Mouse (Mus musculus) heart, adult 2 months (tissue): ENCODE results near the gene Ostn. TPM values are rescaled to one million over a fixed set of nuclear protein-coding genes. Genes with fewer than 3 reads are reported as not detected.

Experiments
- DNase-seq, 2 experiments: peaks; one replicate each; pipeline ENCODE4 v3.0.0; 2021
- H3K27ac ChIP-seq: fragments of 200-600 bp; 2 replicates; pipeline ENCODE4 v1.8.1; 2022
- H3K27me3 ChIP-seq: fragments of 200-500 bp; 2 replicates; pipeline ENCODE4 v1.6.1; 2012; ENCODE audit warnings: mild to moderate bottlenecking, low read length, inconsistent platforms, mixed read lengths; ENCODE audit not compliant: control insufficient read depth, insufficient read depth
- H3K36me3 ChIP-seq: fragments of 200-500 bp; 2 replicates; pipeline ENCODE4 v1.6.1; 2012; ENCODE audit warnings: low read length, inconsistent platforms; ENCODE audit not compliant: control insufficient read depth, insufficient read depth
- H3K4me1 ChIP-seq: fragments of 200-500 bp; 2 replicates; pipeline ENCODE4 v1.6.1; 2011; ENCODE audit warnings: low read length; ENCODE audit not compliant: control insufficient read depth, insufficient read depth
- H3K4me3 ChIP-seq: fragments of 200-600 bp; 2 replicates; pipeline ENCODE4 v1.8.1; 2022
- H3K79me2 ChIP-seq: fragments of 200-500 bp; replicated peaks from 2 replicates; pipeline ENCODE4 v1.6.1; 2012; ENCODE audit warnings: mild to moderate bottlenecking, inconsistent platforms, low read length, moderate library complexity, mixed read lengths; ENCODE audit not compliant: control insufficient read depth, insufficient read depth
- H3K9ac ChIP-seq: fragments of 200-500 bp; 2 replicates; pipeline ENCODE4 v1.6.1; 2012; ENCODE audit warnings: low read depth, mild to moderate bottlenecking, control low read depth, inconsistent platforms, low read length, mixed read lengths
- CTCF ChIP-seq: fragments of 200-600 bp; IDR thresholded peaks from 2 replicates; pipeline ENCODE4 v1.8.1; 2022; ENCODE audit warnings: antibody characterized with exemption, mild to moderate bottlenecking, moderate library complexity
- EP300 ChIP-seq: fragments of 200-500 bp; IDR thresholded peaks from 2 replicates; pipeline ENCODE4 v1.6.1; 2011; ENCODE audit warnings: low read depth, low read length, control low read depth; ENCODE audit not compliant: insufficient read depth
- POLR2A ChIP-seq: fragments of 200-500 bp; IDR thresholded peaks from 2 replicates; pipeline ENCODE4 v1.6.1; 2011; ENCODE audit warnings: mild to moderate bottlenecking, low read depth, low read length, control low read depth; ENCODE audit not compliant: insufficient read depth
- WGBS: fragments of 180-500 bp; shearing (Covaris S2); methylation state at CpG from one replicate; pipeline ENCODE4 v1.1.7; 2018; 5-methylcytosine and 5-hydroxymethylcytosine counted together
- intact Hi-C: fragments of 180-260 bp; cut with DNase I; formaldehyde crosslinking; loops from one replicate; pipeline ENCODE4 v1.15.1; 2025
- polyA plus RNA-seq: library from polyadenylated mRNA; depleted of rRNA; stranded (reverse); fragments of >200 nt; gene quantifications from 2 replicates; pipeline ENCODE4 v1.2.3, GENCODE M21; 2012
- total RNA-seq, 2 experiments: library from RNA; stranded (reverse); gene quantifications; 2 replicates each; pipeline ENCODE4 v1.2.3; 2021

The Ostn gene
- total and polyA plus RNA-seq, 3 experiments: 0.08 TPM; not detected in 2

GRCm38 (mm10) chr16:27354464-27354863 lies 47.2 kb downstream of the Ostn start:
- intact Hi-C loops: no loop called here
- Histone ChIP-seq H3K27me3 (no peaks in the 10 kb centered on the region), H3K4me1 (no peaks in the 10 kb centered on the region; the same call in 1 of the 2 replicates), H3K4me3 (no peak overlapping the region), H3K79me2 (no peaks in the 10 kb centered on the region), H3K27ac (no peak overlapping the region), H3K9ac (no peak overlapping the region), H3K36me3 (no peaks in the 10 kb centered on the region)
- WGBS: 24% methylated on average over 2 of the region's 2 CpGs
- DNase-seq: no peak
- no peak for TF ChIP-seq CTCF
- TF ChIP-seq POLR2A: no peak

- TF ChIP-seq POLR2A: no peak
- no peak for TF ChIP-seq EP300
- no peak for TF ChIP-seq CTCF
- intact Hi-C loops: no loop called here
- 95% methylated on average over 1 of the region's 1 CpGs for WGBS
Measured at GRCm38 (mm10) chr16:27360059-27360458, 52.8 kb downstream of the Ostn start.

GRCm38 (mm10) chr16:27370191-27370590 lies 62.9 kb downstream of the Ostn start, which contains the start of gene Uts2b:
TSS of gene Uts2b (minus strand) at chr16:27370239.
- TF ChIP-seq EP300 (no peak), CTCF (no peak), POLR2A (no peak)
- no peak for DNase-seq
- Histone ChIP-seq H3K36me3 (no peaks in the 10 kb centered on the region), H3K9ac (no peak within 1 kb of the TSS), H3K4me3 (no peak within 1 kb of the TSS), H3K27ac (no peak within 1 kb of the TSS), H3K79me2 (no peaks in the 10 kb centered on the region), H3K27me3 (no peaks in the 10 kb centered on the region), H3K4me1 (no peaks in the 10 kb centered on the region)
- intact Hi-C loops: no loop called here
- WGBS: 69% methylated on average over 8 of the region's 8 CpGs

More at GRCm38 (mm10) chr16:27360059-27360458, 52.8 kb downstream of the Ostn start:
- no peak for DNase-seq
- no peaks in the 10 kb centered on the region for H3K79me2 ChIP-seq
- no peaks in the 10 kb centered on the region for H3K27me3 ChIP-seq
- H3K4me1 ChIP-seq: no peaks in the 10 kb centered on the region
- no peak overlapping the region for H3K27ac ChIP-seq
- no peak overlapping the region for H3K4me3 ChIP-seq
- H3K9ac ChIP-seq: no peak overlapping the region
- H3K36me3 ChIP-seq: no peaks in the 10 kb centered on the region

- intact Hi-C loops: no loop called here
- no peak for DNase-seq
- no peaks in the 10 kb centered on the region for H3K36me3 ChIP-seq
- WGBS: 73% methylated on average over 2 of the region's 2 CpGs
- no peaks in the 10 kb centered on the region for H3K27me3 ChIP-seq
- no peak for TF ChIP-seq EP300
- no peak for TF ChIP-seq POLR2A
- TF ChIP-seq CTCF: no peak
- no peak overlapping the region for H3K27ac ChIP-seq
- no peak overlapping the region for H3K4me3 ChIP-seq
- no peaks in the 10 kb centered on the region for H3K4me1 ChIP-seq
- no peak overlapping the region for H3K9ac ChIP-seq
- no peaks in the 10 kb centered on the region for H3K79me2 ChIP-seq
Measured at GRCm38 (mm10) chr16:27370700-27371099, 63.4 kb downstream of the Ostn start.

GRCm38 (mm10) chr16:27374139-27374538 lies 66.8 kb downstream of the Ostn start:
- DNase-seq: no peak
- no peak overlapping the region for H3K4me3 ChIP-seq

GRCm38 (mm10) chr16:27375318-27375717 lies 68.0 kb downstream of the Ostn start:
- no peaks in the 10 kb centered on the region for H3K4me1 ChIP-seq
- WGBS: 91% methylated on average over 2 of the region's 2 CpGs
- no peak overlapping the region for H3K4me3 ChIP-seq
- no peaks in the 10 kb centered on the region for H3K79me2 ChIP-seq
- TF ChIP-seq POLR2A (no peak), EP300 (no peak), CTCF (no peak)
- no peaks in the 10 kb centered on the region for H3K27me3 ChIP-seq
- H3K9ac ChIP-seq: no peak overlapping the region
- intact Hi-C loops: no loop called here
- no peak overlapping the region for H3K27ac ChIP-seq
- DNase-seq: no peak
- no peaks in the 10 kb centered on the region for H3K36me3 ChIP-seq

More at GRCm38 (mm10) chr16:27374139-27374538, 66.8 kb downstream of the Ostn start:
- TF ChIP-seq CTCF (no peak), EP300 (no peak), POLR2A (no peak)
- no peaks in the 10 kb centered on the region for H3K27me3 ChIP-seq
- no peak overlapping the region for H3K9ac ChIP-seq
- no peaks in the 10 kb centered on the region for H3K36me3 ChIP-seq
- H3K4me1 ChIP-seq: no peaks in the 10 kb centered on the region
- WGBS: 45% methylated on average over 3 of the region's 3 CpGs
- no peak overlapping the region for H3K27ac ChIP-seq
- no peaks in the 10 kb centered on the region for H3K79me2 ChIP-seq
- intact Hi-C loops: no loop called here

GRCm38 (mm10) chr16:27376556-27376955 lies 69.3 kb downstream of the Ostn start:
- H3K4me1 ChIP-seq: no peaks in the 10 kb centered on the region
- H3K4me3 ChIP-seq: no peak overlapping the region
- H3K27me3 ChIP-seq: no peaks in the 10 kb centered on the region
- no peak overlapping the region for H3K27ac ChIP-seq
- no peaks in the 10 kb centered on the region for H3K79me2 ChIP-seq
- intact Hi-C loops: no loop called here
- H3K36me3 ChIP-seq: no peaks in the 10 kb centered on the region
- no peak overlapping the region for H3K9ac ChIP-seq
- no peak for DNase-seq
- TF ChIP-seq EP300: no peak
- TF ChIP-seq POLR2A: no peak
- no peak for TF ChIP-seq CTCF
